Mouse (Mus musculus) retina, embryonic 14.5 days (tissue): Measurements from ENCODE around the gene Snrpa.

Experiments used
- DNase-seq: peaks from one replicate; pipeline ENCODE4 v3.0.0-alpha.2; 2015; ENCODE audit warnings: low spot score

Snrpa gene

GRCm38 (mm10) chr7:27198779-27199178, 2.7 kb upstream of the Snrpa start:
- DNase-seq, result no peak

GRCm38 (mm10) chr7:27198355-27198754, 2.3 kb upstream of the Snrpa start:
- DNase-seq, result no peak

- DNase-seq, result no peak
Measured at GRCm38 (mm10) chr7:27197634-27198033, 1.6 kb upstream of the Snrpa start.

GRCm38 (mm10) chr7:27197136-27197535, 1.1 kb upstream of the Snrpa start:
- DNase-seq, result no peak

- DNase-seq, result no peak
Measured at GRCm38 (mm10) chr7:27193731-27194130, 2.3 kb downstream of the Snrpa start.

- DNase-seq, result no peak
Measured at GRCm38 (mm10) chr7:27192434-27192833, 3.6 kb downstream of the Snrpa start.

- peak; percentile 11 for DNase-seq
Measured at GRCm38 (mm10) chr7:27189271-27189931, 6.7 kb downstream of the Snrpa start.

- no peak for DNase-seq
Measured at GRCm38 (mm10) chr7:27185986-27186385, 10.1 kb downstream of the Snrpa start.

GRCm38 (mm10) chr7:27184964-27185363, 11.1 kb downstream of the Snrpa start:
- peak; percentile 59 for DNase-seq

GRCm38 (mm10) chr7:27182498-27182897, 13.6 kb downstream of the Snrpa start:
- no peak for DNase-seq

- DNase-seq, result no peak
Measured at GRCm38 (mm10) chr7:27180837-27181695, 15.0 kb downstream of the Snrpa start, which contains the start of the genes Gm21983 and Mia. TSS of gene Gm21983 (minus strand) at chr7:27181086. TSS of gene Mia (minus strand) at chr7:27181157.

GRCm38 (mm10) chr7:27180036-27180435, 16.0 kb downstream of the Snrpa start:
- no peak for DNase-seq

- DNase-seq, result no peak
Measured at GRCm38 (mm10) chr7:27179217-27179918, 16.7 kb downstream of the Snrpa start.

- peak; percentile 99 for DNase-seq
Measured at GRCm38 (mm10) chr7:27178324-27179216, 17.5 kb downstream of the Snrpa start, which contains the start of gene Rab4b. TSS of gene Rab4b (minus strand) at chr7:27178896.

- no peak for DNase-seq
Measured at GRCm38 (mm10) chr7:27177942-27178323, 18.1 kb downstream of the Snrpa start.

GRCm38 (mm10) chr7:27174896-27175295, 21.2 kb downstream of the Snrpa start:
- no peak for DNase-seq

- no peak for DNase-seq
Measured at GRCm38 (mm10) chr7:27174496-27174895, 21.6 kb downstream of the Snrpa start.

- DNase-seq, result no peak
Measured at GRCm38 (mm10) chr7:27170981-27171380, 25.1 kb downstream of the Snrpa start.

GRCm38 (mm10) chr7:27168371-27168770, 27.7 kb downstream of the Snrpa start:
- no peak for DNase-seq

GRCm38 (mm10) chr7:27167475-27168094, 28.5 kb downstream of the Snrpa start:
- no peak for DNase-seq
